Mouse (Mus musculus) spleen, postnatal 10 days (tissue): ENCODE data around the gene Elavl3.

ENCODE experiments used
- DNase-seq, 2 experiments: peaks; one replicate each; pipeline ENCODE4 v3.0.0; 2021 to 2022; ENCODE audit warnings: low spot score in 2 of 2

Elavl3 gene

DNA sequence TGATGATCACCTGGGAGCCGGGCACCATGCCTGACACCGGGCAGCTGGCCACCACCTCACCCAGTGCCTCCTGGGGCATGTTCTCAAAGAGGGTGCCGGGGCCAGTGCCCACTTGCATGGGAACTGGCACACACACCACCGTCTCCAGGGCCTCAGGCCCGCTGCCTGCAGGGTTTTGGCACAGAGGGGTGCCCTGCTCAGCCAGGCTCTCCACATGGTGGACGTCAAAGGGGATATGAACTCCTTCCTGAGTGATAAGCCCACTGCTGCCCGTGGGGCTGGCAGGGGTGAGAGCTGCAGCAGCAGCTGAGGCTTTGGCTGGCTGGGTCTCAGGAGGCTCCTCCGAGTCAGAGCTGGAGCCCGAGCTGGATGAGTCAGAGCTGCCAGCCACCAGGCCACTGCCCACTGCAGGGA is 6.2 kb upstream of the Elavl3 start:
- no peak for DNase-seq

DNA sequence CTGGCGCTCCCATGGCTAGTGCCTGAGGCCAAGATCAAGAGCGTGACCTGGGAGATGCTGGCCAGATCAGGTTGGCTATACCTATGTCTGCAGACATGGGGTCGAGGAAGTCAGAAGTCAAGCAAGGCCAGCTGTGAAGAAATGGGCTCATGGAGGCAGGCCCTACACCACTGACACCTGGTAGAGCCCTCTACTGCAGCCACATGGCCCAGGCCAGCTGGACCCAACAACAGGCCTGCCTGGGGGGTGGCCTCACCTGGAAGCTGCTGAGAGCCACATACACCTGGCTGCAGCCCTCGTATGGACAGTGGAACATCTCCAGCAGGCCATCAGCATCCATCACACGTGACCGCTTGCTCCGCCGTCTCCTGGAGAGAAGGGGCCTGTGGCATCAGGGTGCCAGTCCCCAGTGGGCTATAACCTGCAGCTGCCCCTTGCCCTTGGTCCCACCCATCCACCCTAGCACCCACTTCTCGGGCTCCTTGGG is 5.3 kb upstream of the Elavl3 start:
- no peak for DNase-seq

DNA sequence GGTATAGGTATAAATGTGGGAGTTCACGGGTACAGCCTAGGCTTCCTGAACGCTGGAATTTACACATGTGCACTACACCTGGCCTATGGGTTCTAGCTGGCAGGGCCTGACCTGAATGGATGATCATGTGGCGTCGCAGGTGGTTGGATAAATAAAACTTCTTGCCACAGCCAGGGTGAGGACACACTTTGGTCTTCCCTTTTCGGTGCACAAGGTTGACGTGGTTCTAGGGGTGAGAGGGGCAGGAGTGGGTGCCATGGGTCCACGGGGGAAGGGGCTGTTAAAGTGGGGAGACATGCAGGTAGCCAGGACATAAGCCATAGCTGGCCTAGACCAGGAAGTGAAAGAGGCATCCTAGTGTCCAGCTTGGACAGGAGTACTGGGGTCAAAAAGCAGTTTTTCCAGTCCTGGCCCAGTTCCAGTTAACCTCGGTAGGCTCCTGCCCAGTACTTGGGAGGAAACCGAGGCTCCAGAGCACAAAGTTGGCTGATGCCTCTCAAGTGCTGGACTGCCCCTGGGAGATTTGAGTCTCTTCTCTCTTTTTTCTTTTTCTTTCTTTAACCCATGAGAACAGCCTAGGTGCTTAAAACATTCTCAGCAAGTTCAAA is 4.6 kb upstream of the Elavl3 start:
- no peak for DNase-seq

DNA sequence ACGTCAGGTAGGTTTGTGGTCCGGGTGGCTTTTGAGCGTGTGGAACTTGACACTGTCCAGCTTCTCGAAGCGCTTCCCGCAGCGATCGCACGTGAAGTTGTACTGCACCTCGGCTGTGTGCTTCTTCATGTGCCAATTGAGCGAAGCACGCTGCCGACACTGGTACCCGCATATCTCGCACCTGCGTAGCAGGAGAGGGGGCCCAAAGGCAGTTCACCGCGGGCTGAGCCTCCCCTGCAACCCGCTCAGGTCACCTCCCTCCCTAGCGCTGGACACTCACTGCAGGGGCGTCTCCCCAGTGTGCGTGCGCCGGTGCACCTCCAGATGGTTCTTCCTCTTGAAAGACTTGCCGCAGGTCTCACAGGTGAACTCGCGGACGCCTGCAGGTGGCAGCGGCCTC is 3.9 kb upstream of the Elavl3 start:
- no peak for DNase-seq

DNA sequence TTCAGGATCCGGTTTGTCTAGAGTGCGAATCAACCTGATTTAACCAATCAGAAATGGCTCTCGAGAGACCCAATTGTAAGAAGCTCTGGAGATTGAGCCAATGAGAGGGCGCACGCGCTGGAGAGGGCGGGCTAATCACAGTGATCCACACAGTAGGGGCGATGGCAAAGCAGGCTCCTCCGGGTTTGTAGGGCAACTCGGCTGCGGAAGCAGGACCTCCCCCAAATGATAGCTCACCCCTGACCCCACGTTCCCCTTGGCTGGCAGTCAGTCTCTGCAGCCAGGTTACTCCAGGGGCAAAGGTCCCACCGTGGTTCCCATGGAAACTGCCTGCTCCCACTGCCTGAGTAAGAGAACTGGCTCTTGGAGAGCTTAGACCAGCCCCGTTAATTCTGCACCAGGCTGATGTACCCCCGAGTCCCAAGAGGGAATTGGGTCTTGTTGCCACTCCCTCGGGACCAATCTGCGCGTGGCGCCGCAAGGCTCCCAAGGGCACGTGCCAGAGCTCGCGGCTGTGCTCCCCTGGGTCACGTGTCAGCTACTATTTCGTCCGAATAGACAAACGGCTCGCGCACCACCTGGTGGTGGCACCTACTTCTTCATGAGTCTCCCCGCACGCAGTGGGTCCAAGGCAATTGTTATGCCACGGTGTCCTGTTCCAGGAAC is 2.7 kb upstream of the Elavl3 start:
- DNase-seq, result peak; percentile 50 to 84

DNA sequence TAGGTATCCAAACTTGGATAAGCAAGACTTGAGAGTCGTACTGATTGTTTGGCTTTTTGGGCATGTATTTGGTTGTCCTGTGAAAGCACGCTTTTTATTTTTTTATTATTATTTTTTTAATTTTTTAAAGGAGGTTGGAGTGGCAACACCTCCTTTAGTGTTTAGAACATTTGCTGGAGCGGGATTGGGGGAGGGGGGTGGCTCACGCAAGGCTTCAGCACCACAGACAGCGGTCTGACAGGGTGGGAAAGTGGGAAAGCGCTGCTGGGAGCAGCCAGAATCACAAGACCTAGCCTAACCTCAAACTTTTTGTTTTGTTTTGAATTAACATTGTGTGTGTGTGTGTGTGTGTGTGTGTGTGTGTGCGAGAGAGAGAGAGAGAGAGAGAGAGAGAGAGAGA is 1.8 kb upstream of the Elavl3 start:
- no peak for DNase-seq

DNA sequence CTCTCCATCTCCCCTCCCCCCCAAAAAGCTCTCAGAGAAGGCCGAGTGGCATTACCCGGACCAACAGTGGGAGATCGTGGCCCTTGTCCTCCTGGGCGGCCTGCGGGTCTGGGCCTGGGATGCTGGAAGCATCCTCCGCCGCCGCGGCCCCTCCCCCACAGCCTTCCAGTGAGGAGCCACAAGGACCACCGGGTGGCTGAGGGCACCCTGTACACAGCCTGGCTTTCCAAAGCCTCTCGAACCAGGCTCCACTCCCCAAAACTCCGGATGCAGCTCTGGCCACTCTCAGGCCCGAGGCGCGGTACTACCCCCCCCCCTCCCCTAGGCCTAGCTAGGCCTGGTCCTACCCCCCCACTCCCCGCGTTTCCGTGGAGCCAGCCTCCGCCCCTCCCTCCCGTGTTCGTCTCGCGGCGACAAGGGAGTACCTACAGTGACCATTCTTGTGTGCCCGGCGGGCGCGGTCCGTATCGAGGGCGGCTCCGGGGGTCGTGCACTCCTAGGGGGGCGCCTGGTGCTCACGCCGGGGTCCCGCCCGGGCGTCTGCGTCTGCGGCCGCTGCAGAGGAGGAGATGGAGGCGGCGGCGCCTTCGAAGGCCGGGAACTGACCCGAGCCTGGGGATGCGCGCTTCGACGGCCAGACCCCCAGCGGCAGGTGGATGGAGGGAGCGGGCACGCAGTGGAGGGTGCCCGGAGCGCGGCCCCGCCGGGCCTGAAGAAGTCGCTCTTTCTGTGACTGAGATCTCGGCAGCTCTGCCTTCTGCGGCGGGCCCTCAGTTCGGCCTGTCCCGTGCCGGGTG is 464 bp downstream of the Elavl3 start:
- DNase-seq, result no peak

DNA sequence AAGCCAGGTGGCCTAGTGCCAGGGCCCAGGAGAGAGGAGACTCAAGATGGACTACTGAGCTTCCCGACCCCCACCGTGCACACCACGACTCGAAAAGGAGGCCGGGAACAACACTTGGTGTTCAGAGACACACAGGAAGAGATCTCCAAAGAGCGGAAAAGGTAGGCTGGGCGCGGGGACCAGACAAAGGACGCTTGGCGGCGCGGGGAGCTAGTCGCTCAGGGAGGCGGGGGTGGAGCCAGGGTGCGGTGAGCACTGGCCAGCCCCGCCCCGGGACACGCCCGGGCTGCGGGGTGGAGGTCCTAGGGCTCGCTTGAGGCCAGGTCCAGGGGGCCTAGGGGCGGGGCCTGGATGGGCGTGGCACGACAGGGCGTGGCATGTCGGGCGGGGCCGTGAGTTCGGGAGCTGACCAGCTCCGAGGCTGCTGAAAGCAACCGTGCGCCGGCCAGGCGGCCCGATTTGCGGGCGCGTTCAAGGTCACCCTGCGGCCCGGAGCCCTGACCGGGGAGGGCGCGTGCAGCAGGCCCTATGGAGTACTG is 1.4 kb downstream of the Elavl3 start:
- peak; percentile 47 to 70 for DNase-seq

DNA sequence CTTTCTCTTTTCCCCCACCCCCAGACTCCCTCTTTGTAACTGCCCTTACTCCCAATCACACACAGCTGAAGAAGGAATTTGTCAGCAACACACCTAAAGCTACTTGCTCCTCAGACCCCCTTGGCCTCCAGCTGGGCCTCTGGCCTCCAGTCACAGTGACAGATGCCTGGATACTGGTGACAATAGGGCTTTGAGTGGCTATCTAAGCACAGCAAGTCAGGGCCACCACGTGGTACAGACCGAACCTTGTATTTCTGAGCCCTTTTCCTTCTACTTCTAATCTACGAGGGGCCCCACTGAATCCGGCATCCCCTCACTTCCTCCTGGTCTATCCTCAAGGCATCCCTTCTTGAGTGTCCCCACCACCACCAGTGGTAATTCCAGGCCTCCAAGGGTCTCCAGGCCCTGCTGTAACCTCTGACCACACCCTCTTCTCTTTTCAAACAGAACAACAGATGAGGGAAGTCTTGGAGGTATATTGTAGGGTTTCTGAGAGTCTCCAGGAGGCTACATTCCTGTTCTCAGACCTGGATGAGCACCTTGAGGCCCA is 2.0 kb downstream of the Elavl3 start:
- DNase-seq, result no peak

DNA sequence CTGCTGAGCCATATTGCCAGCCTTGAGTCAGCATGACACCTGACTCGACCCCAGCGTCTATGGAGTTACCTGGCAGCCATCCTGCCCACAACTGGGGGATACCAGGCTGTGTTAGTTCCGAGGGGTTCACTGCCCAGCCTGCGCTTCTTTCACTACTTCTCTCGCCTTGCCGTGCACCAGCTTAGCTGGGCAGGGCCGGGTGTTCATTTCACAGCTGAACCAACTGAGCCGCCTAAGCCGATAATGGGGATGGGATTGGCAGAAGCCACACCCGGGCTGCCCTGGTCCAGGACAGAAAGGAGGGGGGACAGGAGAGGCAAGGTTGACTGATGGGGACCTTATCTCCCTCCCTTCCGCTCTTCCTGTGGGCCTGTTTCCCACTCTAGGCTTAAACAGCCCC is 2.5 kb downstream of the Elavl3 start:
- DNase-seq, result no peak

DNA sequence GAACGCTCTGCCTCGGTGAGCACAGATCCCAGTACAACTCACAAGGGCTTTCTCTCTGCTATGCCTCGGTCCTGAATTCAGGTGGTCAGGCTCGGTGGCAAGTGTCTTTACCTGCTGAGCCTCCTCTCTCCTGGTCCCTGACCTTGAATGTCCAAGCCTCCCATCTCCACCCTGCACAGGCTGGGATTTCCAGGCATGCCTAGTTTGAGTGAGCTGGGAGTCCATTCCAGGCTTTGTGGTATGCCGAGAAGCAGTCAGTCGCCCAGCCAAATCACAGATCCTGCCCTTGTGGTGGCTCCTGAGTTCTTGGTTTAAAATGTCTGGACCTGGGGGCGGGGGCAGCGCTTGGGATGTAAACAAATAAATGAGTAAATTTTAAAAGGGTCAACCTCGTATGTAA is 4.5 kb downstream of the Elavl3 start:
- no peak for DNase-seq

DNA sequence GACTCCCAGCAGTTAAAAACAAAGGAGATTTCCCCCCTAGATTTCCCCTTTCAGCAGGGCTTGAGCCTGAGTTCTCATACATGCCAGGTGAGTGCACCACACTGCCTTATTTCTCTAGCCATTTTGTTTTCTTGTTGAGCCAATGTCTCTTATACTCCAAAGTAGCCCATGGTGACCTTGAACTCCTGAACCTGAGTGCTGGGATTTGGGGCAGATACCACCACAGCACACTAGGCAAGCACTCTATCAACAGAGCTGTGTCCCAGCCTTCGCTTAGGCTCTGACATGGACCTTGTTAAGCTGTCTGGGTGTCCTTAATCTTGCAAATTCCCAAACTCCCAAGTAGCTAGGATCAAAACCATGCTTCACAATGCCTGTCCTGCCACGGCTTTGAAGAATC is 10.0 kb downstream of the Elavl3 start:
- no peak for DNase-seq

DNA sequence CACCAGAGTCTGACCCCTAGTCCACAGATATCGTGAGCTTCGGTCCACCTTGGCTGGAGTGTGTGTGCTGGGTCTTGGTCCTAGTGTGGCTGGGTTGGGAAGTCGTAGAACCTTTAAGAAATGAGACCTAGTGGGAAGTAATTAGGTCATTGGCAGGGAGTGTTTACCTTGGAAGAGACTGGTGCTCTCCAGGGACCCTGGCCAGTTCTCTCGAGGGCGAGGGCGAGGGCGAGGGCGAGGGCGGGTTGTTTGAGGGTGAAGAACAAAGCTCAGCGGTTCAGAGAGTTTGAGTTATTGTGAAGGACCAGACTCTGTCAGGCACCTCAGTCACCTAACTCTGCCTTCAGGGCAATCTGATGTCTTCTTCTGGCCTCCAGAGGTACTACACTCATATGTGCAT is 14.0 kb downstream of the Elavl3 start:
- no peak for DNase-seq

DNA sequence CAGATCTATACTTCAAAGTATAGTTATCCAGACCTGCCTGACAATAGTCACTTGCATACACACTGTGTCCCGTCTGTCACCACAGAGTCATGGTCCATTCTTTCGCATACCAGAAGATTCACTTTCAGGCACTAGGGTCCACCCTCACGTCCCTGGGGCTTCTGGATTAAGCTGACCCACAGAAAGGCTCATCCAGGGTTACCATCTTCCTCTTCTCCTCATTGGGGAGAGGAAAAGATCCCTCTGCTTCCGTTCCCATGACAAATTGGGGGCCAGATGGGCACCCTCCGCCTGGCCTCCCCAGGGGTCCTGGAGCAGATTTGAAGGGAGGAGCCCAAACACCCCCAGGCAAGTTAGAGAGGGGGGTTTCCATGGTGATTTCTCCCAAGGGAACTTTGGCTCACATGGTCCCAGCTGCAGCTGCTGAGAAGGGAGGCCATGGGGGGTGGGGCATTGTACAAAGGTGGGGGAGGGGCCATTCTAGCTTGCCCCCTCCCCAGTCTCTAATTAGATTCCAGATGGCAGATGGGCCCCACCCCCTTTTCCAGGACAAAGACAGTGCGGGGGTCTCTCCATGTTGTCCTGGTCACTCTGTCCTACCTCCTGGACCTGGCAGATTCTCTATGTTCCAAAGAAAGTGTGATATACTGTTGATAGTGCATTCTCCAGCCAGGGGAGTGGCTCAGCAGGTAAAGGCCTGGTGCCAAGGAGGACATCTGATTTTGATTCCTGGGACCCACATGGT is 16.4 kb downstream of the Elavl3 start:
- DNase-seq, result no peak

DNA sequence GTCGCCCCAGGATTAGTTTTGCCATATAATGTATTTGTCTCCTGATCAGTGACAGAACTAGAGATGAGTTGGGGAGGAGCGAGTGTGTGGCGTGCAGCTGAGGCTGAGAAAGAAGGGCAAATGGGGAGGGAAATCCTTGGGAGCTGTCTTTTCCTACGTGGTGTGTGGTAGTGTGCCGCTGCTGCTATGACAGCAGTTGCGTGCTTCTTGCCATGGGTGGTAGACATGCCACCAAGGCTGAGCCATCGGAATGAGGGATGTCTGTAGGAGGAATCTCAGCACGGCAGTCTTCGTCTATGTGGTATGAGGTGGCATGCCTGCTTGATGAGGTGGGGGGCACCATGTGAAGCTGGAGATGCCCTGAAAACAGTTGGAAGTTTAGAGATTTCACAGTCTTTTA is 21.4 kb downstream of the Elavl3 start:
- no peak for DNase-seq

DNA sequence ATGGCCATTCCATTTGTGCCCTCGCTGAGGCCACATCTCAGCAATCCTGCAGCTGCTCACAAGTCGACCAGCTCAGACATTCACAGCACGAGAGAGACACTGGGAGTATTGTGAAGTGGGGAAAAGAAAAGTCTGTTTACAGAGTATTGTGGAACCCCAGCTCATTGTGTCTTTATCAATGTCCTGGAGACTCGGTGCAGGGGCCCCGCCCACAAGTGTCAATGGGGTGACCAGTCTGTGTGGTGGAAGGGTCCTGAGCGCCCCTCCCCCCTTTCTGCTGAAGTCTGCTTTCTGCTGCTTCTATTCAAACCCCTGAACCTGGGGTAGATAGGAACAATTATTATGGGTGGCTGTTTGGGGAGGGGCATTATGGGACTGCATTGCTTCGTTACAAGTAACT is 23.4 kb downstream of the Elavl3 start:
- DNase-seq, result no peak

DNA sequence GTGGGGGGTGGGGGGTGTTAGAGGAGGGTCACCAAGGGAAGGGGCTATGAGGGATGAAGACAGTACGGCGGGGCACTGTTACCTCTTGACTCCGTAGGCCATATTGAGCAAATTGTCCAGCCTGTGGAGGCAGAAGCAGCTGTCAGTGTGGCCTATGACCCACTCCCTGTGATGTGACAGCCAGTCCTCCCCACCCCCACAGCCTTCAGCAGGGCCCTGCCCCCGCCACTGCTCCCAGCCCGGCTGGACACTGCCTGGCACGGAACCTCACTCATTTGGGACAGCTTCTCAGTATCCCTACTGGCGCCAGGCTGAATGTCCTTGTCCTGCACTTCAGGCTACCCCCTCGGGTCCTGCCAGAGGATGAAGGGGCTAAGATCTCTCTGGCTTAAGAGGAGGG is 27.2 kb downstream of the Elavl3 start:
- DNase-seq, result no peak

DNA sequence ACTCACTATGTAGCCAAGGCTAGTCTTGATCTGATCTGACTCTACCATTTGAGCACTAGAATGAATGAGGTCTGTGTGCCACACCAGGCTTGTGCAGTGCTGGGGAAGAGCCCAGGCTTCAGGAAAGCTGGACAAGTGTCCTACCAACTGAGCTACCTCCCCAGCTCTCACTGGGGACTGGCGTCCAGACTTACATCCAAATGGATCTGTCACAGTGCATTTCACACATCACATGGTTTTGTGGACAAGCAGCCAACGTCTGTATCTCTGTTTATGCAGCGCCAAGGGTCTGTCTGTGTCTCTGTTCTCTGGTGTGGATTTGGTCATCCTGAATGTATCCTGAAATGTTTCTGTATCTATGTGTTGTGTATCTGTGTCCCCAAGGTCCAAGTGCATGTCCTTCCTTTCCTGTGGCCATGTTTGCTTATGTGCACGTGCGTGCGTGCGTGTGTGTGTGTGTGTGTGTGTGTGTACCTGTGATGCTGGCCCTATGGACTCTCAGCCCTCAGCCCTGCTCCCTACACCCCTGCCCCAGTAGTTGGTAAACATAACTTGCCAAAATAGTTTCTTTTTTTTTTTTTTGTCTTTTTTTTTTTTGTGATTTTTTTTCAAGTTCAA is 34.5 kb downstream of the Elavl3 start:
- DNase-seq, result no peak

DNA sequence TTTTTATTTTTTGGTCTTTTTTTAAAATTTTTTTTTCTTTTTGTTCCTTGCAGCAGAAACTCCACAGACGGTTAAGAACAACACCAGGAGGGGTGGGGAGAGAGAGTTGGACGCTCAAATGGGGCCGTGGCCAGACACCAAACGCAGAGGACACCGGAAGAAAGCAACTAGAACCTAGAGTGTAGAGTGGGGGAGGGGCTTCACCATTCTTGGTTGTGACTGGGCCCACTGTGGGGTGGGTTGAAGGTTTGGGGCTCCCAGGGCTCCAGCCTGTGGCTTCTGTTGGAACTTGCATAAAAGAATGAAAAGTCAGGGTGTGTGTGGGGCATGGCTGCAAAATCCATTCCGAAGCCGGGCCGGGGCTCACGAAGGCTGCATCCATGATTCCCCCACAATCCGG is 35.6 kb downstream of the Elavl3 start:
- no peak for DNase-seq

DNA sequence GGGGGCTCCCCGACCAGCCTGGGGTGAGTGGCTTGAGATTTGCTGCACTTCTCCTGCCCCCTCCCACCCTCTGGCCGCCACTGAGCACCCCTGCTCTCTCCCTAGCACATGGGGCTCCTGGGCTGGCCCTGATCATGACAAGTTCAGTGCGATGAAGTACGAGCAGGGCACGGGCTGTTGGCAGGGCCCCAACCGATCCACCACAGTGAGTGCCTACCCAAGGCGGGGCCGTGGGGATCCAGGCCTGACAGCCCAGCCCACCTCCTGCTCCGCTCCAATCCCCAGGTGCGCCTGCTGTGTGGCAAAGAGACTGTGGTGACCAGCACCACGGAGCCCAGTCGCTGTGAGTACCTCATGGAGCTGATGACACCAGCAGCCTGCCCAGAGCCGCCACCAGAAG is 39.1 kb downstream of the Elavl3 start:
- DNase-seq, result no peak

DNA sequence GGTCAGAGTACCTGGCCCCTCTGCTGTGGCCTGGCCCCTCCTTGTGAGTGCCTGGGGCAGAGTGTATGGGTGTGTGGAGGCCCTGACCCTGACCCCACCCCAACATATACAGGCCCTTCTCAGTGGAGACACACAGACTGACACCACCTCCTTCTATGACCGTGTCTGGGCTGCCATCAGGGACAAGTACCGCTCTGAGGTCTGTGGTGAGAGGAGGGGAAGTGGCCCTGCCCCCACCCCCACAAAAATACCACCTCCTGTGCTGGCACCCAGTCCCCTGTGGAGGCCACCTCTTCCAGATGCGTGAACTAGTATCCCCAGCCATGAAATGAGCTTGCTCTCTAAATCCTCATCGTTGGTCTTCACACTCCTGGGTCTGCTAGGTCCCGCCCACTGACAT is 40.8 kb downstream of the Elavl3 start:
- no peak for DNase-seq
